Mouse (Mus musculus): ENCODE data around the gene Pold2.

- no peak for TF ChIP-seq CTCF (IDR thresholded peaks at IDR 0.05; ENCODE audit: low read depth, low read length)
- TF ChIP-seq POLR2A (IDR thresholded peaks at IDR 0.05; ENCODE audit: borderline replicate concordance, low read depth, low read length) = no peak
These were observed 20.4 kb upstream of the Pold2 start, which contains the start of gene Myl7 for GRCm38 (mm10) chr11:5898531-5898930.

All from bone marrow macrophage, adult 2 months (primary cell).